Mouse (Mus musculus) kidney, embryonic 16.5 days (tissue): Measurements from ENCODE around the gene Cttn. TPM values are rescaled to one million over a fixed set of nuclear protein-coding genes. Genes with fewer than 3 reads are reported as not detected.

Source experiments
- ATAC-seq: fragments of 200-750 bp; cut with Nextera tagmentation; 2 replicates; pipeline ENCODE4 v1.8.0; 2017; ENCODE audit warnings: moderate TSS enrichment; ENCODE audit not compliant: low FRiP score, low TSS enrichment
- H3K27ac ChIP-seq: fragments of 300-500 bp; sonication (generic); 2 replicates; pipeline ENCODE4 v1.5.1; 2014; ENCODE audit warnings: low read length
- H3K27me3 ChIP-seq: fragments of 300-500 bp; sonication (generic); 2 replicates; pipeline ENCODE4 v1.6.1; 2014; ENCODE audit warnings: low read length, control low read depth, mixed read lengths; ENCODE audit not compliant: insufficient read depth
- H3K36me3 ChIP-seq: fragments of 300-500 bp; sonication (generic); 2 replicates; pipeline ENCODE4 v1.6.1; 2014; ENCODE audit warnings: low read length, control low read depth, mixed read lengths; ENCODE audit not compliant: insufficient read depth
- H3K4me1 ChIP-seq: fragments of 300-500 bp; sonication (generic); 2 replicates; pipeline ENCODE4 v1.6.1; 2014; ENCODE audit warnings: low read length, control low read depth, mixed read lengths; ENCODE audit not compliant: insufficient read depth
- H3K4me2 ChIP-seq: fragments of 300-500 bp; sonication (generic); replicated peaks from 2 replicates; pipeline ENCODE4 v1.6.1; 2014; ENCODE audit warnings: low read depth, low read length
- H3K4me3 ChIP-seq: fragments of 300-500 bp; sonication (generic); 2 replicates; pipeline ENCODE4 v1.5.1; 2014; ENCODE audit warnings: mild to moderate bottlenecking, low read length
- H3K9ac ChIP-seq: fragments of 300-500 bp; sonication (generic); replicated peaks from 2 replicates; pipeline ENCODE4 v1.6.1; 2014; ENCODE audit warnings: low read length
- H3K9me3 ChIP-seq: fragments of 300-500 bp; sonication (generic); 2 replicates; pipeline ENCODE4 v1.6.1; 2016; ENCODE audit warnings: low read length, control low read depth
- WGBS: fragments of 180-500 bp; shearing (Covaris S2); extraction: QIAGEN DNeasy Blood & Tissue Kit; methylation state at CpG from one replicate; pipeline ENCODE4 v1.1.7; 2014; 5-methylcytosine and 5-hydroxymethylcytosine counted together
- polyA plus RNA-seq: library from polyadenylated mRNA; unstranded; fragments of >200 nt; fragmentation: Nextera tagmentation; extraction: Ambion mirVana; gene quantifications from 2 replicates; pipeline ENCODE4 v1.2.1, GENCODE M21; 2015

The Cttn gene
- polyA plus RNA-seq, 1 experiment from 2014 or later: 199 TPM

GRCm38 (mm10) chr7:144408464-144409000 is 62.3 kb downstream of the Cttn start:
- H3K9me3 ChIP-seq: no peaks in the 10 kb centered on the region
- no peak overlapping the region for H3K27ac ChIP-seq
- H3K36me3 ChIP-seq: 0 out of 2 replicates have a peak, but pooled peaks cover 4% of the 10 kb centered on the region
- ATAC-seq: no peak
- H3K4me1 ChIP-seq: peaks cover 7% of the 10 kb centered on the region; the same call in 1 of the 2 replicates
- no peaks in the 10 kb centered on the region for H3K27me3 ChIP-seq
- no peak overlapping the region for H3K9ac ChIP-seq
- no peak overlapping the region for H3K4me2 ChIP-seq
- WGBS: 76% methylated on average over 2 of the region's 2 CpGs
- H3K4me3 ChIP-seq: no peak overlapping the region

GRCm38 (mm10) chr7:144407675-144408074 is 63.1 kb downstream of the Cttn start:
- Histone ChIP-seq H3K4me2 (no peak overlapping the region), H3K4me3 (no peak overlapping the region), H3K27ac (no peak overlapping the region), H3K4me1 (peaks cover 7% of the 10 kb centered on the region; the same call in 1 of the 2 replicates), H3K27me3 (no peaks in the 10 kb centered on the region), H3K36me3 (0 out of 2 replicates have a peak, but pooled peaks cover 4% of the 10 kb centered on the region), H3K9me3 (no peaks in the 10 kb centered on the region), H3K9ac (no peak overlapping the region)
- no peak for ATAC-seq
- 62% methylated on average over 4 of the region's 4 CpGs for WGBS

- H3K9ac ChIP-seq: no peak overlapping the region
- no peaks in the 10 kb centered on the region for H3K9me3 ChIP-seq
- no peak overlapping the region for H3K4me3 ChIP-seq
- no peak overlapping the region for H3K27ac ChIP-seq
- H3K4me1 ChIP-seq: no peaks in the 10 kb centered on the region
- no peak for ATAC-seq
- WGBS: 63% methylated on average over 4 of the region's 4 CpGs
- no peaks in the 10 kb centered on the region for H3K27me3 ChIP-seq
- H3K36me3 ChIP-seq: no peaks in the 10 kb centered on the region
- no peak overlapping the region for H3K4me2 ChIP-seq
These were observed 68.3 kb downstream of the Cttn start for GRCm38 (mm10) chr7:144402492-144402891.

- Histone ChIP-seq H3K9ac (no peak overlapping the region), H3K4me2 (no peak overlapping the region), H3K36me3 (no peaks in the 10 kb centered on the region), H3K27ac (no peak overlapping the region), H3K27me3 (no peaks in the 10 kb centered on the region), H3K4me3 (no peak overlapping the region), H3K4me1 (no peaks in the 10 kb centered on the region), H3K9me3 (no peaks in the 10 kb centered on the region)
- 80% methylated on average over 6 of the region's 6 CpGs for WGBS
- no peak for ATAC-seq
These were observed 79.1 kb downstream of the Cttn start for GRCm38 (mm10) chr7:144391727-144392126.

GRCm38 (mm10) chr7:144390676-144391075 is 80.1 kb downstream of the Cttn start:
- Histone ChIP-seq H3K4me2 (no peak overlapping the region), H3K27ac (no peak overlapping the region), H3K4me1 (no peaks in the 10 kb centered on the region), H3K9me3 (no peaks in the 10 kb centered on the region), H3K9ac (no peak overlapping the region), H3K27me3 (no peaks in the 10 kb centered on the region), H3K36me3 (no peaks in the 10 kb centered on the region), H3K4me3 (no peak overlapping the region)
- 62% methylated on average over 8 of the region's 8 CpGs for WGBS
- ATAC-seq: no peak

GRCm38 (mm10) chr7:144389704-144390103 is 81.1 kb downstream of the Cttn start:
- Histone ChIP-seq H3K27me3 (no peaks in the 10 kb centered on the region), H3K4me3 (no peak overlapping the region), H3K36me3 (no peaks in the 10 kb centered on the region), H3K27ac (no peak overlapping the region), H3K4me1 (no peaks in the 10 kb centered on the region), H3K4me2 (no peak overlapping the region), H3K9ac (no peak overlapping the region), H3K9me3 (no peaks in the 10 kb centered on the region)
- no peak for ATAC-seq
- 86% methylated on average over 2 of the region's 2 CpGs for WGBS

GRCm38 (mm10) chr7:144387537-144387936 is 83.3 kb downstream of the Cttn start:
- WGBS: 94% methylated on average over 6 of the region's 6 CpGs
- no peak overlapping the region for H3K4me3 ChIP-seq
- no peak overlapping the region for H3K4me2 ChIP-seq
- ATAC-seq: no peak
- no peaks in the 10 kb centered on the region for H3K4me1 ChIP-seq
- no peaks in the 10 kb centered on the region for H3K27me3 ChIP-seq
- no peak overlapping the region for H3K27ac ChIP-seq
- H3K36me3 ChIP-seq: no peaks in the 10 kb centered on the region
- H3K9me3 ChIP-seq: no peaks in the 10 kb centered on the region
- no peak overlapping the region for H3K9ac ChIP-seq

Other genes starting within 250 kb of the Cttn start
- 26.9 and 37.7 TPM in 2 replicates for gene Ppfia1, start 82.7 kb upstream of the Cttn start, polyA plus RNA-seq
- 13.1 and 15.7 TPM in 2 replicates for gene Fadd, start 111.5 kb upstream of the Cttn start, polyA plus RNA-seq